Mouse (Mus musculus): Measurements from ENCODE around the gene Dock8.

Dock8 gene

GRCm38 (mm10) chr19:24999201-24999886, at the start of gene Dock8:
TSS of gene Dock8 (plus strand) at chr19:24999534.
- DNase-seq (ENCODE audit: low read depth, low spot score), result peak; percentile 25

GRCm38 (mm10) chr19:24958531-24958930, 40.8 kb upstream of the Dock8 start:
- DNase-seq (ENCODE audit: low read depth, low spot score), result peak; percentile 28

- peak; percentile 98 for DNase-seq (ENCODE audit: low read depth, low spot score)
Observed at GRCm38 (mm10) chr19:24961172-24961962, 38.0 kb upstream of the Dock8 start, which contains the start of gene Cbwd1. TSS of gene Cbwd1 (minus strand) at chr19:24961610.

- DNase-seq (ENCODE audit: low read depth, low spot score), result no peak
Observed at GRCm38 (mm10) chr19:24966203-24966602, 33.1 kb upstream of the Dock8 start.

- DNase-seq (ENCODE audit: low read depth, low spot score), result no peak
Observed at GRCm38 (mm10) chr19:24966941-24967340, 32.4 kb upstream of the Dock8 start.

- no peak for DNase-seq (ENCODE audit: low read depth, low spot score)
Observed at GRCm38 (mm10) chr19:24971307-24971706, 28.0 kb upstream of the Dock8 start.

GRCm38 (mm10) chr19:24972701-24973390, 26.5 kb upstream of the Dock8 start:
- DNase-seq (ENCODE audit: low read depth, low spot score), result no peak

- no peak for DNase-seq (ENCODE audit: low read depth, low spot score)
Observed at GRCm38 (mm10) chr19:24977991-24978390, 21.3 kb upstream of the Dock8 start.

GRCm38 (mm10) chr19:24978852-24979842, 20.2 kb upstream of the Dock8 start:
- no peak for DNase-seq (ENCODE audit: low read depth, low spot score)

GRCm38 (mm10) chr19:24981294-24981693, 18.0 kb upstream of the Dock8 start:
- DNase-seq (ENCODE audit: low read depth, low spot score), result peak; percentile 41

GRCm38 (mm10) chr19:24983050-24983449, 16.3 kb upstream of the Dock8 start:
- no peak for DNase-seq (ENCODE audit: low read depth, low spot score)

- no peak for DNase-seq (ENCODE audit: low read depth, low spot score)
Observed at GRCm38 (mm10) chr19:24983857-24984498, 15.4 kb upstream of the Dock8 start.

GRCm38 (mm10) chr19:24985045-24985444, 14.3 kb upstream of the Dock8 start:
- no peak for DNase-seq (ENCODE audit: low read depth, low spot score)

- no peak for DNase-seq (ENCODE audit: low read depth, low spot score)
Observed at GRCm38 (mm10) chr19:24987355-24987754, 12.0 kb upstream of the Dock8 start.

- DNase-seq (ENCODE audit: low read depth, low spot score), result no peak
Observed at GRCm38 (mm10) chr19:24988831-24989230, 10.5 kb upstream of the Dock8 start.

GRCm38 (mm10) chr19:24990138-24990822, 9.1 kb upstream of the Dock8 start:
- no peak for DNase-seq (ENCODE audit: low read depth, low spot score)

- DNase-seq (ENCODE audit: low read depth, low spot score), result no peak
Observed at GRCm38 (mm10) chr19:24993526-24993925, 5.8 kb upstream of the Dock8 start.

- no peak for DNase-seq (ENCODE audit: low read depth, low spot score)
Observed at GRCm38 (mm10) chr19:24994900-24995299, 4.4 kb upstream of the Dock8 start.

GRCm38 (mm10) chr19:24996815-24997704, 2.3 kb upstream of the Dock8 start:
- no peak for DNase-seq (ENCODE audit: low read depth, low spot score)
